Mouse (Mus musculus) kidney, postnatal 36 days (tissue): ENCODE data around the gene Vmn1r24.
"Not testable (repeated sequence)": the region's sequence is repeated elsewhere in the genome, so short reads cannot be mapped to it uniquely, and the experiment has no call there.

ENCODE experiments used
- DNase-seq, 2 experiments: peaks; one replicate each; pipeline ENCODE4 v3.0.0; 2021 to 2022; ENCODE audit warnings: mixed read lengths in 2 of 2

Gene Vmn1r24

GRCm38 (mm10) chr6:57961403-57961802 is at the start of gene Vmn1r24:
Gene Vmn1r24 (minus strand): TSS chr6:57961503.
- DNase-seq, result not testable (repeated sequence)

GRCm38 (mm10) chr6:57980710-57981109 is 19.4 kb upstream of the Vmn1r24 start, which contains the start of gene Vmn1r25:
Gene Vmn1r25 (minus strand): TSS chr6:57980810.
- no peak for DNase-seq

GRCm38 (mm10) chr6:57926738-57927137 is 34.6 kb downstream of the Vmn1r24 start, which contains the start of gene Vmn1r23:
Gene Vmn1r23 (minus strand): TSS chr6:57926838.
- no peak for DNase-seq

GRCm38 (mm10) chr6:57907928-57908327 is 53.4 kb downstream of the Vmn1r24 start, which contains the start of gene Vmn1r22:
Gene Vmn1r22 (minus strand): TSS chr6:57908028.
- DNase-seq, result no peak
